Mouse (Mus musculus): ENCODE data around the gene Stk32c. TPM values are rescaled to one million over a fixed set of nuclear protein-coding genes. Genes with fewer than 3 reads are reported as not detected.

Stk32c gene
- polyA plus RNA-seq, 2 experiments, result 0.12 TPM; not detected in 1

DNA sequence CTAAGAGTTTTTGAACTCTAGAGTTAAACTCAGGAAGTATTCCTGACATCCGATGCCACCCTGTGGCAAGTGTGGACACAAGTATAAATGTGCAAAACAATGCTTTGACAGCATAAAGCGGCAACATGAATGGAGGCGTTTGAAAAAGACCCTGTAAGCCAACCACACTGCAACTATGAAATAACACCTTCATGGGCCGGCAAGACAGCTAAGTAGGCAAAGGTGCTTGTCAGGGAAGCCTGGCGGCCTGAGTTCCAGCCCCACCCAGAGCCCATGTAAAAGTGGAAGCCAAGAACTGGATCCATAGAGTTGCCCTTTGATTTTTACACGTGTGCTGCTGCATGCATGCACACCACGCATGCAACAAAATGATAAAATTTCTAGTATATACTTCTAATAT, 3.9 kb upstream of the Stk32c start:
- no peak for ATAC-seq (ENCODE audit: insufficient read depth)
- DNase-seq (ENCODE audit: low read depth in 3 of 3, low spot score in 3 of 3), result no peak
- Histone ChIP-seq H3K4me2 (ENCODE audit: low read depth) (no peak overlapping the region), H3K27me3 (ENCODE audit: control insufficient read depth, insufficient read depth, low read length) (no peaks in the 10 kb centered on the region), H3K36me3 (replicated peaks; ENCODE audit: control insufficient read depth, insufficient read depth, low read depth) (no peaks in the 10 kb centered on the region), H3K4me1 (replicated peaks; ENCODE audit: control insufficient read depth in 2 of 2, insufficient read depth in 2 of 2, low read length in 1 of 2) (peaks cover 0 to 5% of the 10 kb centered on the region in 2 experiments; a peak in 2 of 4 replicates), H3K9me3 (ENCODE audit: control insufficient read depth, low read length) (no peaks in the 10 kb centered on the region), H3K4me3 (ENCODE audit: insufficient read depth in 1 of 2, low read depth in 2 of 2, low read length in 2 of 2) (no peak overlapping the region), H3K27ac (no peak overlapping the region), H3K9ac (replicated peaks) (no peak overlapping the region)
- WGBS (ENCODE audit: insufficient replicate concordance), result 69% methylated on average over 7 of the region's 7 CpGs
- TF ChIP-seq CTCF (IDR thresholded peaks at IDR 0.05; ENCODE audit: low read depth) (no peak), EP300 (IDR thresholded peaks at IDR 0.05; ENCODE audit: low read depth) (no peak)

DNA sequence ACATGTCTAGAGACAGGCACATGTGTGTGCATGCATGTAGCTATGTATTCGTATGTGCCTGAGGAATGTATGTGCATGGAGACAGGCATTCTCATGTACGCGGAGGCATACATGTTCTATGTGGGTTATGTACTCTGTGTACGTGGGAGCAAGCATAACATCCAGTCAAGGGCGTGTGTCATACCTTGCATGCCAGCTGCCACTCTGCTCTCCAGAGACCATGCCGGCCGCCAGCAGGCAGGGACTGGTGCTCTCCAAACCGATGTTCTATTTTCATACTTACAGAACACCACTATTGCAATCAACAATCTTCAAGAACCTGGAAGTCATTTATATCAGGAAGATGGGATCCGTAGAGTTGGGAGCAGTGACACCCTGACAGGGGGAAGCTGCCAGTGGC, 3.4 kb upstream of the Stk32c start:
- ATAC-seq (ENCODE audit: insufficient read depth) (no peak), DNase-seq (ENCODE audit: low read depth in 3 of 3, low spot score in 3 of 3) (no peak)
- H3K9ac ChIP-seq (replicated peaks), result no peak overlapping the region
- H3K4me1 ChIP-seq (replicated peaks; ENCODE audit: control insufficient read depth in 2 of 2, insufficient read depth in 2 of 2, low read length in 1 of 2), result peaks cover 0 to 5% of the 10 kb centered on the region in 2 experiments; a peak in 2 of 4 replicates
- H3K4me2 ChIP-seq (ENCODE audit: low read depth), result no peak overlapping the region
- 82% methylated on average over 9 of the region's 9 CpGs for WGBS (ENCODE audit: insufficient replicate concordance)
- H3K9me3 ChIP-seq (ENCODE audit: control insufficient read depth, low read length), result no peaks in the 10 kb centered on the region
- no peak for TF ChIP-seq CTCF (IDR thresholded peaks at IDR 0.05; ENCODE audit: low read depth)
- no peak for TF ChIP-seq EP300 (IDR thresholded peaks at IDR 0.05; ENCODE audit: low read depth)
- no peaks in the 10 kb centered on the region for H3K36me3 ChIP-seq (replicated peaks; ENCODE audit: control insufficient read depth, insufficient read depth, low read depth)
- no peaks in the 10 kb centered on the region for H3K27me3 ChIP-seq (ENCODE audit: control insufficient read depth, insufficient read depth, low read length)
- no peak overlapping the region for H3K27ac ChIP-seq
- no peak overlapping the region for H3K4me3 ChIP-seq (ENCODE audit: insufficient read depth in 1 of 2, low read depth in 2 of 2, low read length in 2 of 2)

DNA sequence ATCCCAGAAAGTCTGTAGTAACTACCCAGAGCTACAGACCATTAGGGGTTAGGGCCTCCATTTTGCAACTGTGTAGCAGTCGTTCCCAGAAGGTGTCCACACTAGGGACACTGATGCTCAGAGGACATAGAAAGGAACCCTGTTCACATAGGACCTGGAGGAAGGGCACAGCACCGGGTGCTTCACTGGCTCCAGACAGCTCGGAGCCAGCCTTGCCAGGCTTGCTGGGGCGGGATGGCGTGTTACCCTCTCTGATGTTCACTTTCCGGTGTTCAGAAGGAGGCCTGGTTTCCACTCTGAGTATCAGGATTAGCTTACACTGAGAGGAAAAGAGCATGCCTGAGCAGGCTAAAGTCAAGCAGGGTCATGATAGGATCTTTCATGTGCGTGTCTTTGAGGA, 2.8 kb upstream of the Stk32c start:
- WGBS (ENCODE audit: insufficient replicate concordance), result 71% methylated on average over 7 of the region's 7 CpGs
- no peak for DNase-seq (ENCODE audit: low read depth in 3 of 3, low spot score in 3 of 3)

DNA sequence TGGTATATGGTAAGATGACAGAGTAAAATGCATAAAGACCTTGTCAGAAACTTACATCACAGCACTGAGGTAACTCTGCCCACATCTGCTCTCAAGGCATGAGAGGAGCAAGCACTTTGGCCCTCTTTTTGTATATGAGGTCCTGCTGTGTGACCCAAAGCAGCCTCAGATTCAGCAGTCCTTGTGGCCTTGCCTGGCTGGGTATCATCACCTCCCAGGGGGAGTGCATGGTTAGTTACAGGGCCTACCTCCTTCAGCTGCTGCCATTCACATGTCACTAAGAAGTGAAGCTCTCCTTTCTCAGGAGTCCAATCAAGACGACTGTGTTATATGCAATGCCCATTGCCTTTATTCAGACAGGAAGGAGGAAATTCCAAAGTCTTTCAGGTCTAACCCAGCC, 2.4 kb upstream of the Stk32c start:
- DNase-seq (ENCODE audit: low read depth in 3 of 3, low spot score in 3 of 3), result no peak
- Histone ChIP-seq H3K36me3 (replicated peaks; ENCODE audit: control insufficient read depth, insufficient read depth, low read depth) (no peaks in the 10 kb centered on the region), H3K4me2 (ENCODE audit: low read depth) (no peak overlapping the region), H3K9me3 (ENCODE audit: control insufficient read depth, low read length) (no peaks in the 10 kb centered on the region), H3K9ac (replicated peaks) (no peak overlapping the region), H3K27ac (no peak overlapping the region), H3K27me3 (ENCODE audit: control insufficient read depth, insufficient read depth, low read length) (no peaks in the 10 kb centered on the region), H3K4me3 (ENCODE audit: insufficient read depth in 1 of 2, low read depth in 2 of 2, low read length in 2 of 2) (no peak overlapping the region), H3K4me1 (replicated peaks; ENCODE audit: control insufficient read depth in 2 of 2, insufficient read depth in 2 of 2, low read length in 1 of 2) (peaks cover 0 to 5% of the 10 kb centered on the region in 2 experiments; a peak in 2 of 4 replicates)
- no peak for ATAC-seq (ENCODE audit: insufficient read depth)
- TF ChIP-seq EP300 (IDR thresholded peaks at IDR 0.05; ENCODE audit: low read depth) (no peak), CTCF (IDR thresholded peaks at IDR 0.05; ENCODE audit: low read depth) (no peak)
- 50% methylated on average over 1 of the region's 1 CpGs for WGBS (ENCODE audit: insufficient replicate concordance)

More for the DNA sequence above, 2.8 kb upstream of the Stk32c start:
- ATAC-seq (ENCODE audit: insufficient read depth), result no peak
- H3K9ac ChIP-seq (replicated peaks), result no peak overlapping the region
- no peak overlapping the region for H3K4me2 ChIP-seq (ENCODE audit: low read depth)
- no peak overlapping the region for H3K27ac ChIP-seq
- H3K9me3 ChIP-seq (ENCODE audit: control insufficient read depth, low read length), result no peaks in the 10 kb centered on the region
- H3K36me3 ChIP-seq (replicated peaks; ENCODE audit: control insufficient read depth, insufficient read depth, low read depth), result no peaks in the 10 kb centered on the region
- no peaks in the 10 kb centered on the region for H3K27me3 ChIP-seq (ENCODE audit: control insufficient read depth, insufficient read depth, low read length)
- no peak overlapping the region for H3K4me3 ChIP-seq (ENCODE audit: insufficient read depth in 1 of 2, low read depth in 2 of 2, low read length in 2 of 2)
- peaks cover 0 to 5% of the 10 kb centered on the region in 2 experiments; a peak in 2 of 4 replicates for H3K4me1 ChIP-seq (replicated peaks; ENCODE audit: control insufficient read depth in 2 of 2, insufficient read depth in 2 of 2, low read length in 1 of 2)
- TF ChIP-seq EP300 (IDR thresholded peaks at IDR 0.05; ENCODE audit: low read depth) (no peak), CTCF (IDR thresholded peaks at IDR 0.05; ENCODE audit: low read depth) (no peak)

DNA sequence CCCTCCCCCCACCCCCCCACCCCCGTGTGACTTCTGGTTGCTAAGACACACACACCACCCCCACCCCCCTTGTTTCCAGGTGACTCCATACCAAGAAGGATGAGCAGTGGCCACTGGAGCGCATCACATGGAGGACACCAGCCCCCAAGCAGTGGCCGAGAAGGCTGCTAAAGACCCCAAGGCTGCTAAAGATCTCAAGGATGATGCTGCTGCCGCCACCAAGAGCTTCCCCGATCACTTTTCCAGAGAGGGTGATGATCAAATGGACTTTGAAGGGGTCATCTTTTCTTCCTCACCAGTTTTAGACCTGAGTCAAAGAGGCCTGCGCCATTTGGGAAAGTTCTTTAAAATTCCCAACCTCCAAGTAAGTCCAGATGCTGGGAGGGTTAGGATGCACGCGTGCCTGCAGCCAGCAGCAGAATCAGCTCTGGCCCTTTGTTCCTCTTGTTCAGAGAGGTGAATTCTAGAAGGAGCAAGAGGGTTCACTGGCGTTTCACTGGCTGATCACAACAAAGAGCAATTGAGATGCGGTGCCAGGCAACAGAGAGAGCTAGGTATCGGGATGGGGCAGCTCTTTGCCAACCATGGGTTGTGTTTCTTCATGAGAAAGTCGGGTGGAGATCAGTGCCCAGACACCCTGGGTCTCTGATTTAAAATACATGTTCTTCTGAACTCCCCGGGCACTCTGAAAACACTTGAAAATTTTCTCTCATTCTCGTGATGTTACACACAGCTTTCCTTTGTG, 1.7 kb upstream of the Stk32c start:
- Histone ChIP-seq H3K4me1 (replicated peaks; ENCODE audit: control insufficient read depth in 2 of 2, insufficient read depth in 2 of 2, low read length in 1 of 2) (peaks cover 0 to 5% of the 10 kb centered on the region in 2 experiments; a peak in 2 of 4 replicates), H3K4me2 (ENCODE audit: low read depth) (no peak overlapping the region), H3K27me3 (ENCODE audit: control insufficient read depth, insufficient read depth, low read length) (no peaks in the 10 kb centered on the region), H3K9ac (replicated peaks) (no peak overlapping the region), H3K27ac (no peak overlapping the region), H3K4me3 (ENCODE audit: insufficient read depth in 1 of 2, low read depth in 2 of 2, low read length in 2 of 2) (no peak overlapping the region), H3K36me3 (replicated peaks; ENCODE audit: control insufficient read depth, insufficient read depth, low read depth) (no peaks in the 10 kb centered on the region), H3K9me3 (ENCODE audit: control insufficient read depth, low read length) (no peaks in the 10 kb centered on the region)
- TF ChIP-seq EP300 (IDR thresholded peaks at IDR 0.05; ENCODE audit: low read depth), result no peak
- no peak for TF ChIP-seq CTCF (IDR thresholded peaks at IDR 0.05; ENCODE audit: low read depth)
- ATAC-seq (ENCODE audit: insufficient read depth) (no peak), DNase-seq (ENCODE audit: low read depth in 3 of 3, low spot score in 3 of 3) (no peak)
- 69% methylated on average over 14 of the region's 14 CpGs for WGBS (ENCODE audit: insufficient replicate concordance)
